Mouse (Mus musculus): ENCODE measurements at regions not wholly inside any gene's neighbourhood (a gene's known extent, or its start where the extent isn't known, plus 50 kb on each side); places are given as distances from the start of the nearest gene placed in this dataset.

DNA sequence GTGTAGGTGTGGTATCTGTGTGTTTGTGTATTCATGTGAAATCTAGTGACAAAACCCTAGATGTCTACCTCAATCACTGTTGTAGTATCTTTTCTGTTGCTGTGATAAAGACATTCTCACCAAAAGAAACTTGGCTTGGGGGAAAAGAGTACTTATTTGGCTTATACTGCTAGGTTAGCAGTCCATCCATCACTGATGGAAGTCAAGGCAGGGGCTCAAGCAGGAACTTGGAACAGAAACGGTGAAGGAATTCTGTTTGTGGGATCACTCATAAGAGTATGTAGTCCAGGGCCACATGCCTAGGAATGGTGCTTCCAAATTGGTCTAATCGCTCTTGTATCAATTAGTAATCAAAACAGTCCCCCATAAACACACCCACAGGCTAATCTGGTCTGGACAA, 423.6 kb downstream of the Actr3 start:
- Histone ChIP-seq H3K27ac (ENCODE audit: low read depth) (no peak overlapping the region), H3K36me3 (replicated peaks; ENCODE audit: control insufficient read depth, insufficient read depth, low read length) (no peaks in the 10 kb centered on the region), H3K4me2 (ENCODE audit: low read depth, low read length) (no peak overlapping the region), H3K9ac (replicated peaks; ENCODE audit: low read depth, low read length) (no peak overlapping the region), H3K4me1 (ENCODE audit: control insufficient read depth, insufficient read depth) (no peaks in the 10 kb centered on the region), H3K4me3 (ENCODE audit: low read depth, low read length) (no peak overlapping the region), H3K27me3 (ENCODE audit: control insufficient read depth, insufficient read depth, low read length) (no peaks in the 10 kb centered on the region), H3K9me3 (replicated peaks; ENCODE audit: control insufficient read depth, low read length) (no peaks in the 10 kb centered on the region)
- no peak for TF ChIP-seq CTCF (IDR thresholded peaks at IDR 0.05; ENCODE audit: low read depth)
- no peak for TF ChIP-seq EP300 (IDR thresholded peaks at IDR 0.05; ENCODE audit: low read depth)
- 71% methylated on average over 2 of the region's 2 CpGs for WGBS
- no peak for DNase-seq (ENCODE audit: low spot score)
- ATAC-seq (ENCODE audit: insufficient read depth, low read depth): no peak

GRCm38 (mm10) chr1:124997577-124997976, 437.9 kb downstream of the Actr3 start:
- Histone ChIP-seq H3K4me2 (ENCODE audit: low read depth, low read length) (no peak overlapping the region), H3K9me3 (replicated peaks; ENCODE audit: control insufficient read depth, low read length) (no peaks in the 10 kb centered on the region), H3K27me3 (ENCODE audit: control insufficient read depth, insufficient read depth, low read length) (no peaks in the 10 kb centered on the region), H3K27ac (ENCODE audit: low read depth) (no peak overlapping the region), H3K9ac (replicated peaks; ENCODE audit: low read depth, low read length) (no peak overlapping the region), H3K36me3 (replicated peaks; ENCODE audit: control insufficient read depth, insufficient read depth, low read length) (no peaks in the 10 kb centered on the region), H3K4me3 (ENCODE audit: low read depth, low read length) (no peak overlapping the region), H3K4me1 (ENCODE audit: control insufficient read depth, insufficient read depth) (no peaks in the 10 kb centered on the region)
- TF ChIP-seq CTCF (IDR thresholded peaks at IDR 0.05; ENCODE audit: low read depth): no peak
- TF ChIP-seq EP300 (IDR thresholded peaks at IDR 0.05; ENCODE audit: low read depth): no peak
- ATAC-seq (ENCODE audit: insufficient read depth, low read depth) (no peak), DNase-seq (ENCODE audit: low spot score) (no peak)
- 19% methylated on average over 1 of the region's 1 CpGs for WGBS

DNA sequence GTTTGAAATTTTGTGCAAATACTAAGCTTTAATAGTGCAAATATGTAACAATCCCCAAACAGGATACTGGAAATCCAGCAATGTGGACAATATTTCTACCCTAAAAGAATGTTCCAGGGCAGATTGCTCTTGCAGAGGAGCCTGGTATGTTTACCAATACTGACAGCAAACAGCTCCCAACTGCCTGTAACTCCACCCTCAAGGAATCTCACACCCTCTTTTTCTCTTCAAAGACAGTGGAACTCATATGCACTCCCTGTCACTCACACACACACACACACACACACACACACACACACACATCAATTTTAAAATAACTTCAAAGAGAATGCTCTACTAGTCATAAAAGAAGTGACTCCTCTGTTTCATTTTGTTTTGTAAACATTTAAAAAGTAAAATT, 484.7 kb downstream of the Actr3 start:
- no peaks in the 10 kb centered on the region for H3K4me1 ChIP-seq (ENCODE audit: control insufficient read depth, insufficient read depth)
- no peak for ATAC-seq (ENCODE audit: insufficient read depth, low read depth)
- H3K27me3 ChIP-seq (ENCODE audit: control insufficient read depth, insufficient read depth, low read length): no peaks in the 10 kb centered on the region
- no peak overlapping the region for H3K4me3 ChIP-seq (ENCODE audit: low read depth, low read length)
- no peak for DNase-seq (ENCODE audit: low spot score)
- H3K9me3 ChIP-seq (replicated peaks; ENCODE audit: control insufficient read depth, low read length): peaks cover 11% of the 10 kb centered on the region; the same call in 1 of the 2 replicates
- H3K4me2 ChIP-seq (ENCODE audit: low read depth, low read length): no peak overlapping the region
- TF ChIP-seq CTCF (IDR thresholded peaks at IDR 0.05; ENCODE audit: low read depth) (no peak), EP300 (IDR thresholded peaks at IDR 0.05; ENCODE audit: low read depth) (no peak)
- no peak overlapping the region for H3K9ac ChIP-seq (replicated peaks; ENCODE audit: low read depth, low read length)
- no peak overlapping the region for H3K27ac ChIP-seq (ENCODE audit: low read depth)
- no peaks in the 10 kb centered on the region for H3K36me3 ChIP-seq (replicated peaks; ENCODE audit: control insufficient read depth, insufficient read depth, low read length)

DNA sequence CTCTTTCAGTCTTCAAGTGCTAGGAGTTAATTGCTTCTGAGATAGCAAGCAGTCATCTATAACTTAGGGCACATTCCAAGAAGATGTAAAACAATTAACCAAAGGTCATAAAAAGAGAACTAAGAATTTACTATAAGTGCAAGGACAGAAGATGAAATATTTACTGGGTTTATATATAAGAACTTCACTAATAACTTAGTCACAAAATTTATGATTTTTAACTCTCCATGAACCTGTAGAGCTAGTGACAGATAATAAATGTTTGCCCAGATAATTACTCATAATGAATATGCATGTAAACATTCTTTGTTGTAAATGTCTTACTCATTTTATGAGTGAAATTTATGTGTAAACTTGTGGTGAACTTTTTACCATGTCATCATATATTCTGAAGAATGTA, 531.2 kb downstream of the Actr3 start:
- TF ChIP-seq CTCF (IDR thresholded peaks at IDR 0.05; ENCODE audit: low read depth) (no peak), EP300 (IDR thresholded peaks at IDR 0.05; ENCODE audit: low read depth) (no peak)
- no peak for ATAC-seq (ENCODE audit: insufficient read depth, low read depth)
- Histone ChIP-seq H3K4me3 (ENCODE audit: low read depth, low read length) (no peak overlapping the region), H3K27me3 (ENCODE audit: control insufficient read depth, insufficient read depth, low read length) (no peaks in the 10 kb centered on the region), H3K9ac (replicated peaks; ENCODE audit: low read depth, low read length) (no peak overlapping the region), H3K36me3 (replicated peaks; ENCODE audit: control insufficient read depth, insufficient read depth, low read length) (no peaks in the 10 kb centered on the region), H3K27ac (ENCODE audit: low read depth) (no peak overlapping the region), H3K4me2 (ENCODE audit: low read depth, low read length) (no peak overlapping the region), H3K9me3 (replicated peaks; ENCODE audit: control insufficient read depth, low read length) (no peaks in the 10 kb centered on the region; the same call in 1 of the 2 replicates), H3K4me1 (ENCODE audit: control insufficient read depth, insufficient read depth) (no peaks in the 10 kb centered on the region)
- no peak for DNase-seq (ENCODE audit: low spot score)

- TF ChIP-seq EP300 (IDR thresholded peaks at IDR 0.05; ENCODE audit: low read depth) (no peak), CTCF (IDR thresholded peaks at IDR 0.05; ENCODE audit: low read depth) (no peak)
- H3K4me3 ChIP-seq (ENCODE audit: low read depth, low read length): no peak overlapping the region
- peaks cover 12% of the 10 kb centered on the region; the same call in 1 of the 2 replicates for H3K9me3 ChIP-seq (replicated peaks; ENCODE audit: control insufficient read depth, low read length)
- no peak overlapping the region for H3K9ac ChIP-seq (replicated peaks; ENCODE audit: low read depth, low read length)
- H3K4me1 ChIP-seq (ENCODE audit: control insufficient read depth, insufficient read depth): no peaks in the 10 kb centered on the region
- no peaks in the 10 kb centered on the region for H3K36me3 ChIP-seq (replicated peaks; ENCODE audit: control insufficient read depth, insufficient read depth, low read length)
- H3K27me3 ChIP-seq (ENCODE audit: control insufficient read depth, insufficient read depth, low read length): no peaks in the 10 kb centered on the region
- ATAC-seq (ENCODE audit: insufficient read depth, low read depth) (no peak), DNase-seq (ENCODE audit: low spot score) (no peak)
- H3K27ac ChIP-seq (ENCODE audit: low read depth): no peak overlapping the region
- WGBS: 80% methylated on average over 3 of the region's 3 CpGs
- H3K4me2 ChIP-seq (ENCODE audit: low read depth, low read length): no peak overlapping the region
These were observed 564.4 kb downstream of the Actr3 start for GRCm38 (mm10) chr1:124871148-124871547.

DNA sequence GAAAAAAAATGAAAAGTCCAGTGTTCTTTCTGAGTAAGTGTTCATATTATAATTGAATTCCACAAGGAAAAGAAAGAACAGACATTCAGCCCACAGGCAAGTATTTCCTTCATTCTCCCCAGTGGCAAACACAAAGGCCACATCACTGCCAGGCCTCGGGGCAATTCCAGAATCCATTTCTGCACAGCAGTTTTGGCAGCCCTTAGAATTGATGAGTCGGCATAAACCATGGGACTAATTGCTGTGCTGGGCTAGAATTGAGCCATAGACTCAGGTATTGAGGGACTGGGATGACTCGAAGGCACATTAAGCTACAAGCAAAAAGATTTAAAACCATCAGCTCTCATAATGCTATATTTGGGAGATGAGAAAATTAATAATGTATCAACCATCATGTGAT, 569.3 kb downstream of the Actr3 start:
- H3K4me3 ChIP-seq (ENCODE audit: low read depth, low read length): no peak overlapping the region
- H3K9me3 ChIP-seq (replicated peaks; ENCODE audit: control insufficient read depth, low read length): peaks cover 12% of the 10 kb centered on the region; the same call in 1 of the 2 replicates
- no peak overlapping the region for H3K4me2 ChIP-seq (ENCODE audit: low read depth, low read length)
- DNase-seq (ENCODE audit: low spot score): no peak
- no peak overlapping the region for H3K9ac ChIP-seq (replicated peaks; ENCODE audit: low read depth, low read length)
- no peaks in the 10 kb centered on the region for H3K27me3 ChIP-seq (ENCODE audit: control insufficient read depth, insufficient read depth, low read length)
- WGBS: 47% methylated on average over 3 of the region's 3 CpGs
- no peaks in the 10 kb centered on the region for H3K4me1 ChIP-seq (ENCODE audit: control insufficient read depth, insufficient read depth)
- TF ChIP-seq CTCF (IDR thresholded peaks at IDR 0.05; ENCODE audit: low read depth): no peak
- TF ChIP-seq EP300 (IDR thresholded peaks at IDR 0.05; ENCODE audit: low read depth): no peak
- no peak for ATAC-seq (ENCODE audit: insufficient read depth, low read depth)
- no peaks in the 10 kb centered on the region for H3K36me3 ChIP-seq (replicated peaks; ENCODE audit: control insufficient read depth, insufficient read depth, low read length)
- H3K27ac ChIP-seq (ENCODE audit: low read depth): no peak overlapping the region
